Mouse (Mus musculus) ES-E14 (cell line): Measurements from ENCODE around the gene Tmem179. TPM values are rescaled to one million over a fixed set of nuclear protein-coding genes. Genes with fewer than 3 reads are reported as not detected.

Source experiments
- DNase-seq: peaks from one replicate; pipeline ENCODE4 v3.0.0-alpha.2; 2013; ENCODE audit warnings: low read depth, low spot score
- H3K27ac ChIP-seq: 2 replicates; pipeline ENCODE4 v1.5.1; 2012; ENCODE audit warnings: low read depth, mild to moderate bottlenecking, low read length, moderate library complexity, mixed read lengths; ENCODE audit not compliant: poor library complexity, insufficient read depth, severe bottlenecking
- H3K36me3 ChIP-seq: 2 replicates; pipeline ENCODE4 v1.6.1; 2012; ENCODE audit warnings: mild to moderate bottlenecking, low read length, moderate library complexity, mixed read lengths; ENCODE audit not compliant: control insufficient read depth, poor library complexity, insufficient read depth, severe bottlenecking
- H3K4me1 ChIP-seq, 2 experiments: fragments of 150-350 bp in 1 of 2; sonication (generic) in 1 of 2; 2 replicates each; pipeline ENCODE4 v1.6.1; 2012; ENCODE audit warnings: low read length in 2 of 2, mild to moderate bottlenecking in 1 of 2, mixed read lengths in 1 of 2; ENCODE audit not compliant: control insufficient read depth in 2 of 2, insufficient read depth in 2 of 2, poor library complexity in 1 of 2
- H3K4me3 ChIP-seq, 2 experiments: fragments of 150-350 bp in 1 of 2; sonication (generic) in 1 of 2; 2 replicates each; pipeline ENCODE4 v1.5.1; 2012; ENCODE audit warnings: low read length in 2 of 2, low read depth in 1 of 2, mild to moderate bottlenecking in 1 of 2, mixed read lengths in 1 of 2; ENCODE audit not compliant: insufficient read depth in 1 of 2, poor library complexity in 1 of 2, severe bottlenecking in 1 of 2
- H3K9ac ChIP-seq: 2 replicates; pipeline ENCODE4 v1.6.1; 2012; ENCODE audit warnings: low read depth, mild to moderate bottlenecking, low read length, mixed read lengths; ENCODE audit not compliant: poor library complexity, insufficient read depth, severe bottlenecking
- H3K9me3 ChIP-seq: fragments of 150-350 bp; sonication (generic); 2 replicates; pipeline ENCODE4 v1.6.1; 2012; ENCODE audit warnings: low read depth, mild to moderate bottlenecking, low read length; ENCODE audit not compliant: control insufficient read depth, insufficient read depth
- CHD2 ChIP-seq: IDR thresholded peaks from 2 replicates; pipeline ENCODE4 v1.6.1; 2014; ENCODE audit warnings: mild to moderate bottlenecking, low read depth, low read length, inconsistent platforms
- HCFC1 ChIP-seq: IDR thresholded peaks from 2 replicates; pipeline ENCODE4 v1.6.1; 2012; ENCODE audit warnings: low read length, inconsistent platforms, borderline replicate concordance; ENCODE audit not compliant: insufficient read depth
- MAFK ChIP-seq: IDR thresholded peaks from 2 replicates; pipeline ENCODE4 v1.6.1; 2014; ENCODE audit warnings: mild to moderate bottlenecking, low read depth, low read length, inconsistent platforms; ENCODE audit not compliant: insufficient read depth
- ZC3H11A ChIP-seq: IDR thresholded peaks from 2 replicates; pipeline ENCODE4 v1.6.1; 2012; ENCODE audit warnings: low read depth, mild to moderate bottlenecking, inconsistent platforms, low read length, borderline replicate concordance
- ZNF384 ChIP-seq: IDR thresholded peaks from 2 replicates; pipeline ENCODE4 v1.6.1; 2012; ENCODE audit warnings: low read depth, low read length, inconsistent platforms
- in situ Hi-C, 2 experiments: fragments of 600-800 bp; cut with MboI; formaldehyde crosslinking; loops; one replicate each; pipeline ENCODE4 v1.15.1; 2025; ENCODE audit warnings: low sequenced_read_pairs in 2 of 2, inconsistent platforms in 1 of 2; ENCODE audit not compliant: unreplicated experiment in 2 of 2
- total RNA-seq: library from RNA; depleted of rRNA; stranded (reverse); fragments of 300-350 nt; gene quantifications from 2 replicates; pipeline ENCODE4 v1.2.3, GENCODE M21; 2012

Tmem179 gene
- total RNA-seq, 1 experiment = 3.1 TPM

DNA sequence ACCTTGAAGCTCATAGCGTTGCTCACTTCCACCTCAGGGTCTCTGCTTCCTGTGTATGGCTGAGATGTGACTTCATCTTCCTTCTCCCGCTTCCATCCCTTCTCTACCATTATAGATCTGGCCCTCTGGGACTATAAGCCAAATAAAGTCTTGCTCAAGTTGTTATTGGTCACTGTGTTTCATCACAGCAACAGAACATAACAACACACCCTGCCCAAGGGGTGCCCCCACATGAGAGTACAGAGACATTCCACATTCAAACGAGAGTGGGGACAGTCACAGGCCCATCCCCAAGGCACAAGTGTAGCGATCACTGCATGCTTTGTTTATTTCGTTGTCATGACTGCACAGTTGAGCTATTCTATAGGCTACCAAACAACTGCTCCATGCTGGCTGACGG is 20.7 kb upstream of the Tmem179 start:
- in situ Hi-C loops = loop anchor here in 1 of 2 experiments (25.0 kb wide), 1 partner anchor 400 kb away; the partner anchor contains the start of gene Kif26a
- no peaks in the 10 kb centered on the region for H3K9me3 ChIP-seq
- TF ChIP-seq CHD2 (no peak), HCFC1 (no peak), MAFK (no peak), ZNF384 (no peak), ZC3H11A (no peak)
- H3K27ac ChIP-seq = no peak overlapping the region
- DNase-seq = no peak
- H3K36me3 ChIP-seq = no peaks in the 10 kb centered on the region
- H3K9ac ChIP-seq = no peak overlapping the region
- H3K4me3 ChIP-seq = no peak overlapping the region
- peaks cover 4 to 17% of the 10 kb centered on the region in 2 experiments; a peak in 3 of 4 replicates for H3K4me1 ChIP-seq

DNA sequence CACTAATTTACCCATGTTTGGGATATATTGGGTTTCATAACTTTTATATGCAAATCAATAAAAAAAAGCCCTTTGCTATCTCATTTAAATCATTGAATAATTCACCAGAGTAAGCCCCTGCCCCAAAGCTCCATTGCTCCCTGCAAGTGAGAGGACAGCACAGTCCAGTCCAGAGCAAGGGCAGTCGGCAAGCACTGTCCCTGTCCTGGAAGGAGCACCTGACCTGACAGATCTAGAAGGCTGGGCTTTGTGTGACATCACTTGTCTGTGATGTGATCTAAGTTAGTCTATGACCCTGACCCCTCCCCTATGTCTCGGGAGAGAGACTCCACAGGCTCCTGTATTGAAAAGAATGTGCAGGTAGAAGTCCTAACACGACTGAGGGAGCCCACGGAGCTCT is 17.2 kb upstream of the Tmem179 start:
- no peak overlapping the region for H3K27ac ChIP-seq
- DNase-seq = no peak
- H3K4me1 ChIP-seq = peaks cover 0 to 7% of the 10 kb centered on the region in 2 experiments; a peak in 3 of 4 replicates
- H3K4me3 ChIP-seq = no peak overlapping the region
- H3K36me3 ChIP-seq = no peaks in the 10 kb centered on the region
- no peak for TF ChIP-seq CHD2
- TF ChIP-seq HCFC1 = no peak
- no peak for TF ChIP-seq ZC3H11A
- TF ChIP-seq ZNF384 = no peak
- TF ChIP-seq MAFK = no peak
- in situ Hi-C loops = loop anchor here in 1 of 2 experiments (25.0 kb wide), 1 partner anchor 396 kb away; the partner anchor contains the start of gene Kif26a
- H3K9ac ChIP-seq = no peak overlapping the region
- no peaks in the 10 kb centered on the region for H3K9me3 ChIP-seq

DNA sequence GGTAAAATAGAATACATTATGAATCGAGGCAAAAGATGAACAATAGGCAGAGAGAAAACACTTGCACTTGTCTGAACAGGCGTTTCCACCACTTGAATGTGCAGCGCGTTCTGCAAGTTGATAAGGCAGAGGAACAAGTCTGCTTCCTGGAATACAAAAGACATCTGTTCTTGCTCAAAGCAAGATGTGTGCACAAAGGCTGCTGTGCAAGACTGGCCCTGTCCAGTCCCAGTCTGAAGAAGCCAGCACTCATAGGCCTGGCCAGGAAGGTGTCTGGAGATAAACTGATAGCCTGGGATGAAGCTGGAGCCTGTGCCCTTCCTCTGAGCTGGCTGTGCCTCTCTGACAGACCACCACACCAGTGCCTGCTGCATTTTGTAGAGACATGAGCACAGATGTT is 1.6 kb upstream of the Tmem179 start:
- in situ Hi-C loops = no loop called here
- no peak overlapping the region for H3K9ac ChIP-seq
- no peak overlapping the region for H3K27ac ChIP-seq
- no peaks in the 10 kb centered on the region for H3K36me3 ChIP-seq
- H3K4me1 ChIP-seq = peaks cover 0 to 19% of the 10 kb centered on the region in 2 experiments; a peak in 2 of 4 replicates
- TF ChIP-seq HCFC1 (no peak), ZNF384 (no peak), CHD2 (no peak), ZC3H11A (no peak), MAFK (no peak)
- H3K4me3 ChIP-seq = no peak overlapping the region
- no peak for DNase-seq
- no peaks in the 10 kb centered on the region for H3K9me3 ChIP-seq

DNA sequence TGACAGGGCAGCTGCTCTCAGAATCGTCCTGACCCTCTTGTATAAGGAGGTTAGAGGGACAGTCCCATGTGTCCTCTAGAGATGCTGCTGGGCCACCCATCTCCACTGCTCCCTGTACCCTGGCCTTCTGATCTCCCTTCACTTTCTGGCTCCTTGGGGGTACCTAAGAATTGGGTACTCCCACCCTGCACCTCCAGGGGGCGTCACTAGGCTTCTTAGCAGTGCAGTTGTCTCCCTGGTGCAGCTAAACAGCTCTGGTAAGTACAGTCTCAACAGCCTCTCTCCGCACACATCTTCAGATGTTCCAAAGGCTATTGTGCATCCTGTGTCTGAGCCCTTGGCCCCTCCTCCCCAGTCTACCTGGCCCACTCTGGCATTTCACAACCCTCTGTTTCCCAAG is 1.6 kb downstream of the Tmem179 start:
- H3K4me1 ChIP-seq = peaks cover 0 to 19% of the 10 kb centered on the region in 2 experiments; a peak in 2 of 4 replicates
- DNase-seq = no peak
- in situ Hi-C loops = no loop called here

More for the DNA sequence above, 1.6 kb downstream of the Tmem179 start:
- TF ChIP-seq HCFC1 = no peak
- no peak for TF ChIP-seq MAFK
- TF ChIP-seq ZC3H11A = no peak
- no peak for TF ChIP-seq ZNF384
- TF ChIP-seq CHD2 = no peak
- no peak overlapping the region for H3K9ac ChIP-seq
- no peak overlapping the region for H3K4me3 ChIP-seq
- no peaks in the 10 kb centered on the region for H3K9me3 ChIP-seq
- H3K27ac ChIP-seq = no peak overlapping the region
- H3K36me3 ChIP-seq = no peaks in the 10 kb centered on the region
